Mouse (Mus musculus): Measurements from ENCODE around the gene D10Wsu102e. TPM values are rescaled to one million over a fixed set of nuclear protein-coding genes. Genes with fewer than 3 reads are reported as not detected.

D10Wsu102e gene
- polyA plus RNA-seq, 1 experiment = 0.01 TPM

DNA sequence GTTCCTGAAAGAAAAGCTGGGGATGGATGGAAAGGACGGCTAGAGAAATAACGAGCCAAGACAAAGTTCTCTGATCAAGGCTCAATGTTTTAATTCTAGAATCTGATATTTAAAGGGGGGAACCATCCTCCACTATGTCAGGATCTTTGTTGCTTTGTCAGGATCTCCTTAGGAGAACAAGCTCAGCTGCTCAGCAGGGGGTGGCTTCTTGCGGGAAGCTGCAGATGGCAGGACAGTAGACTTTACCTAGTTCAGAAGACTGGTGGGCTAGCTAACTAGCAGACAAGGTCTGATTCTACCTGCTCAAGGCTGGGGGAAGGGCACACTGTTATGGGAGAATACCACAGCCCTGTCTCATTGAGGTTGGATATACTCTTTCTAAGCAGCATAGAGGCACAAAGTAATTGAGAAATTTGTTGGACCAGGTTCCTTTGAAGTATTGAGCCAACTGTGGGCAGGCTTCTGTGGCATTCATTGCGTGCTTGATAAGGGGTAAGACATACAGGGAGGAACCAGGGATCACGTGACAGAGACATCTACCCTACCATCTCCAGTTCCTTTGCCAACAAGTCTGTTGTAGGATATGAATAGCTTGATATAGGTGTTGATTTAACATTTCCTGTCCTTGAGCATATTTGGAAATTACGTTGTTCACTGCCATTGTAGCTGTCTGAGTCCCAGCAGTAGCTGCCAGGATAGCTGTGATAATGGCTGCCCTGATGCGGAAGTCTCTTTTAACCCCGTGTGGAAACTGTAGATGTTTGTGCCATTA is 17.1 kb downstream of the D10Wsu102e start:
- Histone ChIP-seq H3K36me3 (ENCODE audit: control insufficient read depth) (peaks cover 37% of the 10 kb centered on the region), H3K4me1 (ENCODE audit: control insufficient read depth) (peaks cover 2% of the 10 kb centered on the region; the same call in 1 of the 2 replicates), H3K9me3 (ENCODE audit: control insufficient read depth, low read length) (peaks cover 22% of the 10 kb centered on the region), H3K4me3 (replicated peaks) (no peak overlapping the region), H3K27me3 (ENCODE audit: control insufficient read depth) (no peaks in the 10 kb centered on the region)
- TF ChIP-seq GATA1 (IDR thresholded peaks at IDR 0.05; ENCODE audit: low read length) = no peak
- TF ChIP-seq TAL1 (IDR thresholded peaks at IDR 0.05; ENCODE audit: low read length) = no peak

DNA sequence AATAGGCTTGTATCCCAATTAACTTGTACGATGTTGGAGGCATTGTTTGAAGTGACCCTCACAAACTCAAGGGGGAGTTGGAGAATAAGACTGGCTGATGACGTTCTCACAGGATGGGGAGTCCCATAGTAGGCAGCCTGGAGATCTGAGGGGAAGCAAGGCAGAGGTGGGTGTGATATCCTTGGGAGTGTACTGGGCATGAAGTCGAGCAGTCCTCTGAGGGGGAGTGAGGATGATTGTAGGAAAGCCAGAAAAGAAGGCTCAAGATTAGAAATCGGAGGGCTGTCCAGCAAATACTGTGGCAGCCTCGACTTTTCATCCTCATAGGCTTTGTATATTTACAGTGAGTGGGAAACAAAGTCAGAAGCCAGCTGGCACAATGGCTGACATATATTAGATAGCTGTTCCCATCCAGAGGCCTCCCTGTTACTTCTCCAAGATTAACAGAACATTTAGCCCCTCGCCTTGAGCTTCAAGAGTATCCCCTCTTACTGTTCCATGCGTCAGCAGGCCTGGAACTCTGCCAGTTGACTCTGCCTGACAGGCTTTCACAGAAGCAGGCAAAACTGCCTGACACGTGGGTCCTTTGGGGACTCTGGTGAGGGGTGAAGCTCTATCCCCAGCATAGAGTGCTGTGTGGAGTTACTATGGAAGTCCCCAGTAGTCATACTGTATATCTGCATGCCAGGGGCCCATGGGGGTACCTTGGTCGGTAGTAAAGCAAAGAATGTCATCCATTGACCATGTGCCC is 18.2 kb downstream of the D10Wsu102e start:
- no peak for TF ChIP-seq TAL1 (IDR thresholded peaks at IDR 0.05; ENCODE audit: low read length)
- H3K4me3 ChIP-seq (replicated peaks) = no peak overlapping the region
- H3K9me3 ChIP-seq (ENCODE audit: control insufficient read depth, low read length) = peaks cover 22% of the 10 kb centered on the region
- no peaks in the 10 kb centered on the region for H3K27me3 ChIP-seq (ENCODE audit: control insufficient read depth)
- peaks cover 2% of the 10 kb centered on the region; the same call in 1 of the 2 replicates for H3K4me1 ChIP-seq (ENCODE audit: control insufficient read depth)
- H3K36me3 ChIP-seq (ENCODE audit: control insufficient read depth) = peaks cover 32% of the 10 kb centered on the region

DNA sequence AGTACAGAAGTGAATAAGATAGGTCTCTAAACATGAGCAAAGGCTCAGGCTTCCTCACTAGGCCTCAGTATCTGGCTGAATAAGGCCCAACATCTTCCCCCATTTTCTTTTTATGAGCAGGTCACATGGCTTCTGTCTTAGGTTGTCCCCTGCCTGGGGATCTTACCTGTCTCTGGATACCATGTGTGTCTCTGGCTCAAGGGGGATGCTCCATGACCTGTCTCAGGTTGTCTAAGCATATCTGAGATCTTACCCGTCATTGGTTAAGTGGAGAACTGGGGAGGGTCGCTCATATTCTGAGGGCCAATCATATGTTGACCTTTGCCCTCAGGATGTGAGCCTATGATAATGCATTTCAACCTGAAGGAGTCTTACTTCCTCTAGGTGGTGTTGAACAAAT is 20.5 kb downstream of the D10Wsu102e start:
- H3K4me1 ChIP-seq (ENCODE audit: control insufficient read depth) = peaks cover 15% of the 10 kb centered on the region
- peaks cover 21% of the 10 kb centered on the region for H3K36me3 ChIP-seq (ENCODE audit: control insufficient read depth)
- TF ChIP-seq GATA1 (IDR thresholded peaks at IDR 0.05; ENCODE audit: low read length) (no peak), TAL1 (IDR thresholded peaks at IDR 0.05; ENCODE audit: low read length) (no peak)
- H3K9me3 ChIP-seq (ENCODE audit: control insufficient read depth, low read length) = peaks cover 26% of the 10 kb centered on the region
- H3K4me3 ChIP-seq (replicated peaks) = no peak overlapping the region
- H3K27me3 ChIP-seq (ENCODE audit: control insufficient read depth) = no peaks in the 10 kb centered on the region

DNA sequence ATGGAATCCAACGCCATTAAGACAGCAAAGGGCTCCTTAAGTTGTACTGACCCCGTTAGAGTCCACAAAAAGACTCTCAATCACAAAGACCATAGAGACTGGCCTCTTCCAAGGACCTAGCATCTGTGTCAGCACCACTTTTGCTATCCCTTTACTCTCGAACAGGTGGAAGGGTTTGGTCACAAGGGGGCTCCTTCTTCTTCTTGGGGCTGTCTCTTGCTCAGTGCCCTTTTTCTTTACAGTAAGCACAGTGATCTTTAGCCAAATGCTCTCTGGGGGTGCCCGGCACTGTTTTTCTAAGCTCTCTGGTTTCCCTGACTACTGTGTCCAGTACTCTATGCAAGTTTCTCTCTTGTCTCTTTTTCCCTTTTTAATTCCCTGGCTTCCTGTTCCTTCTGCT is 22.5 kb downstream of the D10Wsu102e start:
- H3K27me3 ChIP-seq (ENCODE audit: control insufficient read depth) = no peaks in the 10 kb centered on the region
- TF ChIP-seq GATA1 (IDR thresholded peaks at IDR 0.05; ENCODE audit: low read length) (no peak), TAL1 (IDR thresholded peaks at IDR 0.05; ENCODE audit: low read length) (no peak)
- H3K9me3 ChIP-seq (ENCODE audit: control insufficient read depth, low read length) = peaks cover 26% of the 10 kb centered on the region
- peaks cover 21% of the 10 kb centered on the region for H3K36me3 ChIP-seq (ENCODE audit: control insufficient read depth)
- H3K4me3 ChIP-seq (replicated peaks) = no peak overlapping the region
- peaks cover 15% of the 10 kb centered on the region for H3K4me1 ChIP-seq (ENCODE audit: control insufficient read depth)

DNA sequence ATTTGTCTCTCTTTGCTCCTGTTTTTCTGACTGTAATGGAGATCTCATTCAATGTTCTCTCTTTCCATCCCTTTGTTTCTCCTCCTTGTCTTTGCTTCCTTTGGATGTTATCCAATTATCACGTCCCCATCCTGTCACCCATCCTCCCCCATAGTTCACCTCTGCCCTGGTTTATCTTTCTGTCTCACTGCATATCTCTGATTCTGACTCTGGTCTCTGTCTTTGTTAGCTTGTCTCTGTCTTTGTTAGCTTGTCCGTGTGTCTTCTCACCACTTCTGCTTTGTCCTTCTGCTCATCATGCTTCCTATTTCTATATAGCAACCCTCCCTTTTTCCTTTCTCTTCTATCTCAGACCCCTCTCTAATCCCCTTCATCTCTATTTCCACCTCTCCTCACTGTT is 23.0 kb downstream of the D10Wsu102e start:
- Histone ChIP-seq H3K4me1 (ENCODE audit: control insufficient read depth) (peaks cover 15% of the 10 kb centered on the region), H3K9me3 (ENCODE audit: control insufficient read depth, low read length) (peaks cover 26% of the 10 kb centered on the region), H3K27me3 (ENCODE audit: control insufficient read depth) (no peaks in the 10 kb centered on the region), H3K4me3 (replicated peaks) (no peak overlapping the region), H3K36me3 (ENCODE audit: control insufficient read depth) (peaks cover 20% of the 10 kb centered on the region)
- no peak for TF ChIP-seq GATA1 (IDR thresholded peaks at IDR 0.05; ENCODE audit: low read length)
- no peak for TF ChIP-seq TAL1 (IDR thresholded peaks at IDR 0.05; ENCODE audit: low read length)

DNA sequence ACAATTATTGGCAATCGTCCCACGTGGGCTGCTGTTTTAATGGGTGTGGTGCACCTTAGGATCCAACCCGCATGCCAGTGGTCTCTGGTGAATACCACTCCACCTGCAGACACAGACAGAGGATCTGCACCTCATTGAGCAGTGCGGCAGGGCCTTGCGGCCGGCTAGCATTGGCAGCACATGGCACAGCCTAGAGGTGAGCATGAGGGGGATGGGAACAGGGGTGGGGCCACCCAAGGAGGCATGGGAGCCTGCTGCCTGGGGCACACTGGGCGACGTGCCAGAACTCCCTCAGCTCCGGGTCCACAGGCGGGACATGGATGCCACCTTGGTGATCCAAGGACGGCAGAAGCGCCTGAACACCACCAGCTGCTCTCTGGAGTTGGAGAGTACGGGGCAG is 23.8 kb downstream of the D10Wsu102e start:
- Histone ChIP-seq H3K36me3 (ENCODE audit: control insufficient read depth) (peaks cover 17% of the 10 kb centered on the region), H3K9me3 (ENCODE audit: control insufficient read depth, low read length) (peaks cover 22% of the 10 kb centered on the region), H3K4me3 (replicated peaks) (no peak overlapping the region), H3K4me1 (ENCODE audit: control insufficient read depth) (peaks cover 15% of the 10 kb centered on the region), H3K27me3 (ENCODE audit: control insufficient read depth) (no peaks in the 10 kb centered on the region)
- TF ChIP-seq TAL1 (IDR thresholded peaks at IDR 0.05; ENCODE audit: low read length) (no peak), GATA1 (IDR thresholded peaks at IDR 0.05; ENCODE audit: low read length) (no peak)

DNA sequence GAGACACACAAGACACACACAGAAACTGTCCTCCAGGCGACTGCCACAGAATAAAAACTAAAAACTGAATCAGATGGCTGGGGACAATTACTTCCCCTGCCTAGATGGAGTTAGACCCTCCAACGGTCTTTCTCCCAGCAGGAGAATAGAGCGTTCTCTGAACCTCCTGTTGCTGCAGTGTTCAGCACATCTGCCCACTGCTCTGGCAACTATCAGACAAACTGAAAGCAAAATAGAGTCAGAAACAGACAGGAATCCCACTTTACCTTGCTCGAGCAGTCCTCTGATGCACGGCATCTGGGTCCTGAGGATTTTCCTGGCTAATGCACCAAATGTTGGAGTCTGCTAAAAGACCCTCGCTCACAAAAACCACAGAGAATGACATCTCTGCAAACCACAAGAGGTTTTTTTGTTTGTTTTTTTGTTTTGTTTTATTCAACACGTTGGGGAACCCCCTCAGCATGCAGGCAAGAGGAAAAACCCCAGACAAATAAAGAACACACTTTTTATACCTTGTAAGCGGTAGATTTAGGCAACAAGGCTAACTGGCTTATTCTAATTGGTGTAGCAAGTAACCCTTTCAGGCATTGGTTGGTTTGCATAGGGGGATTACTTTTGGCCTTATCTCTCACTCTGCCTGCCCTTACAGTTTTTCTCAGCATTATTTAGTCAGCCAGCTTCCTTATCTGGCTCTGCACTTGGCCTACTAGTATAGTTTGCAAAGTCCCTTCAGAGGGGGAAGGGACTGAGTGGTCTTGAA is 24.6 kb downstream of the D10Wsu102e start:
- Histone ChIP-seq H3K36me3 (ENCODE audit: control insufficient read depth) (peaks cover 13% of the 10 kb centered on the region), H3K9me3 (ENCODE audit: control insufficient read depth, low read length) (peaks cover 17% of the 10 kb centered on the region), H3K27me3 (ENCODE audit: control insufficient read depth) (no peaks in the 10 kb centered on the region), H3K4me1 (ENCODE audit: control insufficient read depth) (peaks cover 15% of the 10 kb centered on the region), H3K4me3 (replicated peaks) (peak overlapping the region; percentile 19)
- TF ChIP-seq GATA1 (IDR thresholded peaks at IDR 0.05; ENCODE audit: low read length) = no peak
- no peak for TF ChIP-seq TAL1 (IDR thresholded peaks at IDR 0.05; ENCODE audit: low read length)

DNA sequence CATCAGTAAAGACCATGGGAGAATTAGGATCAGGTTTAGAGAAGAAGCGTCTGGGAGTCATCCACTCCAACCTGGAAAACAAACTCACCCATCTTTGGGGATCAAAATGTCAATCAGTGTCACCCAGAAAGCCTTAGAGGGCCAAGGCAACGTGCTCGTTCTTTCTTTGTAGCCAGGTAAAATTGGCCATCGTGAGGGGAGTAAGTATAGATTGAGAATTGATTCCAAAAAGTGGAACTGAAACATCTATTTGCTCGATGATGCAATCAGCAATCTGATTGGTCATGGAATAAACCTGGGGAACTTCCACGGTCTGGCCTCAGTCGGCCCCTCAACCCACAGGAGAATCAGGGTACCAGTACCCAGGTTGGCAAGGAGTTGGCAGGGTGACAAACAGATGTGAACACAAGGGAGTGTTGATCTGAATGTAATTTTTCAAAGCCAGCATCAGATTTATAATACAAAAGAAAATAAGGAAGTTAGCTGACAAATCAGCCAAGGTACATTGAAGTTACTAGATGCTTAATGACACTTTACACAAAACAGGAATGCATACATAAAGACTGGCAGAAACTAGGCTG is 25.4 kb downstream of the D10Wsu102e start:
- Histone ChIP-seq H3K36me3 (ENCODE audit: control insufficient read depth) (peaks cover 8% of the 10 kb centered on the region), H3K4me3 (replicated peaks) (no peak overlapping the region), H3K27me3 (ENCODE audit: control insufficient read depth) (no peaks in the 10 kb centered on the region), H3K4me1 (ENCODE audit: control insufficient read depth) (peaks cover 15% of the 10 kb centered on the region), H3K9me3 (ENCODE audit: control insufficient read depth, low read length) (peaks cover 10% of the 10 kb centered on the region)
- TF ChIP-seq GATA1 (IDR thresholded peaks at IDR 0.05; ENCODE audit: low read length) = no peak
- no peak for TF ChIP-seq TAL1 (IDR thresholded peaks at IDR 0.05; ENCODE audit: low read length)
